Mouse (Mus musculus): ENCODE measurements around the gene Prkn.

The Prkn gene

GRCm38 (mm10) chr17:11402225-11402875 is 562.2 kb downstream of the Prkn start:
- no peak for DNase-seq (ENCODE audit: low spot score)

- DNase-seq (ENCODE audit: low spot score): no peak
Observed at GRCm38 (mm10) chr17:11411414-11411813, 571.2 kb downstream of the Prkn start.

GRCm38 (mm10) chr17:11413688-11414087 is 573.5 kb downstream of the Prkn start:
- no peak for DNase-seq (ENCODE audit: low spot score)

GRCm38 (mm10) chr17:11414288-11414687 is 574.1 kb downstream of the Prkn start:
- DNase-seq (ENCODE audit: low spot score): no peak

GRCm38 (mm10) chr17:11417150-11417549 is 577.0 kb downstream of the Prkn start:
- no peak for DNase-seq (ENCODE audit: low spot score)

GRCm38 (mm10) chr17:11419484-11419883 is 579.3 kb downstream of the Prkn start:
- no peak for DNase-seq (ENCODE audit: low spot score)

- no peak for DNase-seq (ENCODE audit: low spot score)
Observed at GRCm38 (mm10) chr17:11420839-11421238, 580.7 kb downstream of the Prkn start.

- DNase-seq (ENCODE audit: low spot score): no peak
Observed at GRCm38 (mm10) chr17:11421264-11421940, 581.2 kb downstream of the Prkn start.

GRCm38 (mm10) chr17:11431323-11431722 is 591.1 kb downstream of the Prkn start:
- DNase-seq (ENCODE audit: low spot score): no peak

GRCm38 (mm10) chr17:11432593-11432992 is 592.4 kb downstream of the Prkn start:
- DNase-seq (ENCODE audit: low spot score): no peak

- no peak for DNase-seq (ENCODE audit: low spot score)
Observed at GRCm38 (mm10) chr17:11462721-11463120, 622.5 kb downstream of the Prkn start.

- DNase-seq (ENCODE audit: low spot score): no peak
Observed at GRCm38 (mm10) chr17:11466095-11466494, 625.9 kb downstream of the Prkn start.

GRCm38 (mm10) chr17:11468624-11469023 is 628.4 kb downstream of the Prkn start:
- no peak for DNase-seq (ENCODE audit: low spot score)

GRCm38 (mm10) chr17:11483032-11483431 is 642.8 kb downstream of the Prkn start:
- DNase-seq (ENCODE audit: low spot score): no peak

- DNase-seq (ENCODE audit: low spot score): no peak
Observed at GRCm38 (mm10) chr17:11490051-11490450, 649.9 kb downstream of the Prkn start.

GRCm38 (mm10) chr17:11502556-11502955 is 662.4 kb downstream of the Prkn start:
- DNase-seq (ENCODE audit: low spot score): no peak

GRCm38 (mm10) chr17:11504496-11504895 is 664.3 kb downstream of the Prkn start:
- DNase-seq (ENCODE audit: low spot score): no peak

GRCm38 (mm10) chr17:11507082-11507481 is 666.9 kb downstream of the Prkn start:
- no peak for DNase-seq (ENCODE audit: low spot score)

- DNase-seq (ENCODE audit: low spot score): no peak
Observed at GRCm38 (mm10) chr17:11510081-11510480, 669.9 kb downstream of the Prkn start.

GRCm38 (mm10) chr17:11514032-11514761 is 674.0 kb downstream of the Prkn start:
- no peak for DNase-seq (ENCODE audit: low spot score)

GRCm38 (mm10) chr17:11515619-11516018 is 675.4 kb downstream of the Prkn start:
- no peak for DNase-seq (ENCODE audit: low spot score)

- no peak for DNase-seq (ENCODE audit: low spot score)
Observed at GRCm38 (mm10) chr17:11516165-11516564, 676.0 kb downstream of the Prkn start.

- no peak for DNase-seq (ENCODE audit: low spot score)
Observed at GRCm38 (mm10) chr17:11532066-11532465, 691.9 kb downstream of the Prkn start.

Measured in ovary, postnatal 10 days (tissue).